Mouse (Mus musculus): ENCODE data around the gene Mtfp1. TPM values are rescaled to one million over a fixed set of nuclear protein-coding genes. Genes with fewer than 3 reads are reported as not detected.
"Not testable (repeated sequence)": the region's sequence is repeated elsewhere in the genome, so short reads cannot be mapped to it uniquely, and the experiment has no call there.

Mtfp1 gene
- polyA plus RNA-seq, 1 experiment from 2014 or later = 18.6 TPM

GRCm38 (mm10) chr11:4134986-4135935 is 40.0 kb upstream of the Mtfp1 start, which contains the start of gene Rnf215:
Rnf215 (plus strand) TSS chr11:4135202.
- peak within 1 kb of the TSS; percentile 64 for H3K4me2 ChIP-seq (ENCODE audit: low read length)
- TF ChIP-seq CTCF (IDR thresholded peaks at IDR 0.05; ENCODE audit: low read depth) = peak; percentile 68
- H3K27ac ChIP-seq = peak within 1 kb of the TSS; percentile 90
- peaks cover 12% of the 10 kb centered on the region for H3K4me1 ChIP-seq (replicated peaks; ENCODE audit: insufficient read depth, low read length)
- H3K9me3 ChIP-seq (replicated peaks; ENCODE audit: low read length) = no peaks in the 10 kb centered on the region
- 1% methylated on average over 62 of the region's 66 CpGs for WGBS
- ATAC-seq (replicated peaks; ENCODE audit: low FRiP score, low read depth) (peak; percentile 92), DNase-seq (ENCODE audit: low spot score) (peak; percentile 93)
- H3K36me3 ChIP-seq (ENCODE audit: insufficient read depth, low read length) = peaks cover 20% of the 10 kb centered on the region; the same call in 1 of the 2 replicates
- peak within 1 kb of the TSS; percentile 98 for H3K9ac ChIP-seq (ENCODE audit: low read depth, low read length)
- no peaks in the 10 kb centered on the region for H3K27me3 ChIP-seq (ENCODE audit: insufficient read depth, low read length)
- peak within 1 kb of the TSS; percentile 95 for H3K4me3 ChIP-seq (replicated peaks; ENCODE audit: low read depth, low read length)

- no peak overlapping the region for H3K27ac ChIP-seq
- H3K4me2 ChIP-seq (ENCODE audit: low read length) = 0 out of 2 replicates have a peak overlapping the region, but pooled peaks have one; percentile 64
- no peak for TF ChIP-seq CTCF (IDR thresholded peaks at IDR 0.05; ENCODE audit: low read depth)
- no peaks in the 10 kb centered on the region for H3K9me3 ChIP-seq (replicated peaks; ENCODE audit: low read length)
- no peak overlapping the region for H3K9ac ChIP-seq (ENCODE audit: low read depth, low read length)
- peaks cover 12% of the 10 kb centered on the region for H3K4me1 ChIP-seq (replicated peaks; ENCODE audit: insufficient read depth, low read length)
- ATAC-seq (replicated peaks; ENCODE audit: low FRiP score, low read depth) (no peak), DNase-seq (ENCODE audit: low spot score) (no peak)
- H3K27me3 ChIP-seq (ENCODE audit: insufficient read depth, low read length) = no peaks in the 10 kb centered on the region
- peaks cover 12% of the 10 kb centered on the region; the same call in 1 of the 2 replicates for H3K36me3 ChIP-seq (ENCODE audit: insufficient read depth, low read length)
- H3K4me3 ChIP-seq (replicated peaks; ENCODE audit: low read depth, low read length) = no peak overlapping the region
- whole genome bisulfite sequencing = 51% methylated on average over 6 of the region's 6 CpGs
Measured at GRCm38 (mm10) chr11:4134400-4134799, 39.2 kb upstream of the Mtfp1 start.

GRCm38 (mm10) chr11:4133450-4133849 is 38.2 kb upstream of the Mtfp1 start:
- DNase-seq (ENCODE audit: low spot score) = no peak
- no peak overlapping the region for H3K27ac ChIP-seq
- 56% methylated on average over 3 of the region's 3 CpGs for WGBS
- peak; percentile 62 for TF ChIP-seq CTCF (IDR thresholded peaks at IDR 0.05; ENCODE audit: low read depth)
- peaks cover 12% of the 10 kb centered on the region for H3K4me1 ChIP-seq (replicated peaks; ENCODE audit: insufficient read depth, low read length)
- H3K9ac ChIP-seq (ENCODE audit: low read depth, low read length) = no peak overlapping the region
- no peak overlapping the region for H3K4me2 ChIP-seq (ENCODE audit: low read length)
- H3K27me3 ChIP-seq (ENCODE audit: insufficient read depth, low read length) = no peaks in the 10 kb centered on the region
- H3K9me3 ChIP-seq (replicated peaks; ENCODE audit: low read length) = no peaks in the 10 kb centered on the region
- no peak for ATAC-seq (replicated peaks; ENCODE audit: low FRiP score, low read depth)
- H3K36me3 ChIP-seq (ENCODE audit: insufficient read depth, low read length) = peaks cover 5% of the 10 kb centered on the region; the same call in 1 of the 2 replicates
- no peak overlapping the region for H3K4me3 ChIP-seq (replicated peaks; ENCODE audit: low read depth, low read length)

DNA sequence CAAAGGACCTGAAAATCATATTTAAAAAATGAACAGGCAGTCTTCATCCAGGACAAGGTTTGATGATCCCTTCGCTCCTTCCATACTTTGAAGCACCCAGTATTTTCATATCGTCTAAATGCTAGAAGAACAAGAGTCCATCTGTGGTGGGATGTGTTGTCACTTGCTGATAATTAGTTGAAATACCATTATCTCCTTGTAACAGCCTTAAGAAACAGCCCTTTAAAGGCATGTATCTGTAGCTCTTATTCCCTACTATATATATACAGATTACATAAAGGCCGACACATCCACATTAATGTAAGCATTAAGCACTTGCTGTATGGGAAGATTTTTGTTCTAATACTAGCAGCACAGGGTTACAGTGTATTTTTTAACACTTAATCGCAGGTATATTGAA is 33.2 kb upstream of the Mtfp1 start:
- H3K4me2 ChIP-seq (ENCODE audit: low read length); DNase-seq (ENCODE audit: low spot score); H3K9me3 ChIP-seq (replicated peaks; ENCODE audit: low read length); H3K27ac ChIP-seq; H3K4me1 ChIP-seq (replicated peaks; ENCODE audit: insufficient read depth, low read length); H3K4me3 ChIP-seq (replicated peaks; ENCODE audit: low read depth, low read length); H3K36me3 ChIP-seq (ENCODE audit: insufficient read depth, low read length); H3K9ac ChIP-seq (ENCODE audit: low read depth, low read length); ATAC-seq (replicated peaks; ENCODE audit: low FRiP score, low read depth); H3K27me3 ChIP-seq (ENCODE audit: insufficient read depth, low read length): not testable (repeated sequence)
- 93% methylated on average over 4 of the region's 4 CpGs for WGBS

DNA sequence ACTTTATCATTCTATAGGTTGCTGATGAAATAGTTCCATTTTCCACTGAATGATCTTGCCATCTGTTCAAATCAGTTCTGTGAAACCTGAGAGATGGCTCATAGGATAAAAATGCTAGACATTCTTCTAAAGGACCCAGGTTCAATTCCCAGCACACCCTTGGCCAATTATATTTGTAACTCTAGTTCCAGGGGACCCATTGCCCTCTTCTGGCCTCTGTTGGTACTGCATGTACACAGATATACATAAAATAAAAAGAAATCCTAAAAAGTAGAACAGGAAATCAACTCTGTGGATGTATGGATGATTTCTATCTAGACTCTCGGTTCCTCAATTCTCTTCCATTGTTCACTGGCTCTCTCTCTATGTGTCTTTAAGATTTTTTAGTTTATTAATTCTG is 31.8 kb upstream of the Mtfp1 start:
- Histone ChIP-seq H3K9ac (ENCODE audit: low read depth, low read length) (no peak overlapping the region), H3K27ac (no peak overlapping the region), H3K4me2 (ENCODE audit: low read length) (no peak overlapping the region), H3K4me1 (replicated peaks; ENCODE audit: insufficient read depth, low read length) (no peaks in the 10 kb centered on the region), H3K36me3 (ENCODE audit: insufficient read depth, low read length) (no peaks in the 10 kb centered on the region), H3K27me3 (ENCODE audit: insufficient read depth, low read length) (no peaks in the 10 kb centered on the region), H3K4me3 (replicated peaks; ENCODE audit: low read depth, low read length) (no peak overlapping the region), H3K9me3 (replicated peaks; ENCODE audit: low read length) (no peaks in the 10 kb centered on the region)
- no peak for ATAC-seq (replicated peaks; ENCODE audit: low FRiP score, low read depth)
- WGBS = 95% methylated on average over 1 of the region's 1 CpGs
- DNase-seq (ENCODE audit: low spot score) = no peak
- peak; percentile 32; the same call in 1 of the 2 replicates for TF ChIP-seq CTCF (IDR thresholded peaks at IDR 0.05; ENCODE audit: low read depth)

DNA sequence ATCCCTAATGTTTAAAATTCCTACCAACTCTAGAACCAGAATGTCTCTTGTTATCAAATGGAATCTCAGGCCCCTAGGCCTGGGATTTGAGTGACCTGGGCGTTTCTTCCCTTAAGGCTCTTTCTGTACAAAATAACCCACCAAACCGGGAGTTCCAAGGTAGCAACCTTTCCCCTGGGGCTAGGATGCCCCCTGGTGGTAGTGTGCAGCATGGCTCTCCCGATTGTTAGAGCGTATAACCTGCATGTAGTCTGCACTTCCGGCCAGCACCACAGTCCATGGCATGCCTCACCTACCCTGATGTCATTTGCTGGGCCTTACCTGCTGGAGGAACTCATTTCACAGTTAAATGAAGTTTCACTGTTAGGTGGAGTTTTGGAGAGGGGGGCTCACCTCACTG is 28.7 kb upstream of the Mtfp1 start:
- Histone ChIP-seq H3K9ac (ENCODE audit: low read depth, low read length) (no peak overlapping the region), H3K27ac (no peak overlapping the region), H3K27me3 (ENCODE audit: insufficient read depth, low read length) (no peaks in the 10 kb centered on the region), H3K4me2 (ENCODE audit: low read length) (no peak overlapping the region), H3K9me3 (replicated peaks; ENCODE audit: low read length) (no peaks in the 10 kb centered on the region), H3K4me1 (replicated peaks; ENCODE audit: insufficient read depth, low read length) (no peaks in the 10 kb centered on the region), H3K4me3 (replicated peaks; ENCODE audit: low read depth, low read length) (no peak overlapping the region), H3K36me3 (ENCODE audit: insufficient read depth, low read length) (no peaks in the 10 kb centered on the region)
- DNase-seq (ENCODE audit: low spot score) (peak; percentile 28), ATAC-seq (replicated peaks; ENCODE audit: low FRiP score, low read depth) (no peak)
- 66% methylated on average over 5 of the region's 5 CpGs for WGBS
- peak; percentile 65 for TF ChIP-seq CTCF (IDR thresholded peaks at IDR 0.05; ENCODE audit: low read depth)
